Mouse (Mus musculus) gastrocnemius, adult 2 months (tissue): Measurements from ENCODE around the gene Tnip1. TPM values are rescaled to one million over a fixed set of nuclear protein-coding genes. Genes with fewer than 3 reads are reported as not detected.

Experiments
- DNase-seq: peaks from one replicate; pipeline ENCODE4 v3.0.0; 2022
- H3K27ac ChIP-seq: fragments of 200-600 bp; 2 replicates; pipeline ENCODE4 v1.8.1; 2022; ENCODE audit warnings: mild to moderate bottlenecking
- H3K4me3 ChIP-seq: fragments of 200-600 bp; 2 replicates; pipeline ENCODE4 v1.8.1; 2022; ENCODE audit warnings: mild to moderate bottlenecking, moderate library complexity
- CTCF ChIP-seq: fragments of 200-600 bp; IDR thresholded peaks from 2 replicates; pipeline ENCODE4 v1.8.1; 2022; ENCODE audit warnings: antibody characterized with exemption, mild to moderate bottlenecking, moderate library complexity
- intact Hi-C: fragments of 180-260 bp; cut with DNase I; formaldehyde crosslinking; loops from one replicate; pipeline ENCODE4 v1.15.1; 2025
- total RNA-seq, 2 experiments: library from RNA; stranded (reverse); gene quantifications; 2 replicates each; pipeline ENCODE4 v1.2.3; 2021

The Tnip1 gene
- total RNA-seq, 2 experiments from 2014 or later: 29.8 to 31.7 TPM

- H3K4me3 ChIP-seq: no peak overlapping the region
- intact Hi-C loops: loop anchor here (5.0 kb wide), 1 partner anchor 226 kb away; no protein-coding TSS in a partner anchor
- no peak for DNase-seq
- H3K27ac ChIP-seq: peak overlapping the region; percentile 67; the same call in 1 of the 2 replicates
- no peak for TF ChIP-seq CTCF
These were observed 34.5 kb downstream of the Tnip1 start for GRCm38 (mm10) chr11:54928219-54928618.

DNA sequence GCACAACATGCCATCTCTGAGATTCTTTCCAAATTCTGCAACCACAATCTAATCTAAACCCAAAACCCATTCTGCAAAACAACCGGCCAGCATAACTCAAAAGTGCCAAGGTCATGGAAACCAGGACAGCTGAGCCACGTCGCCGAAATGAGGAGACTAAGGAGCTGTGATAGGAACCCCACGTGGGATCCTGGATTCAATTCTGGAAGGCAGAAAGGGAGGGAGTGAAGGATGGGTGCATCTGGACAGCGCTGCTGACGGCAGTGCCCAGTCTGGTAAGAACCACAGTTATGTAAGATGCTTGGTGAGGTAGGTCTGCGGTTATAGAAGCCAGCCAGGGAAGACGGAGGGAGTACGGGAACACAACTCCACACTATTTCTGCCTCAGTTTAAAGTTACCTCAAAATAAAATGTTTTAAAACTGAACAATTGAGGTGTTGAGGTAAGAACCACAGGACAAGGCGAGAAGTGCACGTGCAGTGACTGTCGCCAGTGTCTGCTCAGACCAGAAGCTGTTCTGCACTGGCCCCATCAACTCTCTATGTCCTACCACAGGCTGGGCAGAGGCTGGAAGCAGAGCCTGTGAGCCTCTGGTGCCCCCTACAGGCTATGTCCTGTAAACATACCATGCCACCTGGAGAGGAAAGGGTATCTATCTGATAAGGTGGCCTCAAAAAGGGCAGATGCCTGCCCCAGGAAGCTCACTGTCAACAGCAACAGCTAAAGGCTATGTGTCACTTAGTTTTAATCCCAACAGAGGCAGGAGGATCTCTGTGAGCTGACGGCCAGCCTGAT, 35.2 kb downstream of the Tnip1 start:
- DNase-seq: peak; percentile 83
- intact Hi-C loops: loop anchor here (1.0 to 5.0 kb wide), 2 partner anchors 46 to 225 kb away; no protein-coding TSS in a partner anchor
- H3K4me3 ChIP-seq: no peak overlapping the region
- H3K27ac ChIP-seq: peak overlapping the region; percentile 67
- peak; percentile 96 for TF ChIP-seq CTCF

DNA sequence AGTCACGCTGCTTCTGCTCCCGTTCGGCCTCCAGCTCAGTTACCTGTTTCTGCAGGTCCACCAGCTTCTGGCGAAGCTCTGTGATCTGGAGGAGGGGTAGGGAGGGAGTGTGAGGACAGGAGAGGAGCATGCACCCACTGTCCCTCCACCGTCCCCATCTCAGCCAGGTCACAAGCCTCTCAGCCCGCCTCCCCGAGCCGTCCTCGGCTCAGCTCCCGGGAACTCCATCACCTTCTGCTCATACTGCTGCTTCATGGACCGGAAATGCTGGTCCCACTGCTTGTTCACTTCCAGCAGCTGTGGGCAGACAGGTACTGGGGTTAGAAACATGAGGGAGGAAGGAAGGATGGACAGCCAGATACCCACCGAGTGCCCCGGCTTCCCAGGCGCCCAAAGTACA, 38.6 kb downstream of the Tnip1 start:
- DNase-seq: no peak
- Histone ChIP-seq H3K27ac (no peak overlapping the region), H3K4me3 (no peak overlapping the region)
- no peak for TF ChIP-seq CTCF
- intact Hi-C loops: no loop called here

DNA sequence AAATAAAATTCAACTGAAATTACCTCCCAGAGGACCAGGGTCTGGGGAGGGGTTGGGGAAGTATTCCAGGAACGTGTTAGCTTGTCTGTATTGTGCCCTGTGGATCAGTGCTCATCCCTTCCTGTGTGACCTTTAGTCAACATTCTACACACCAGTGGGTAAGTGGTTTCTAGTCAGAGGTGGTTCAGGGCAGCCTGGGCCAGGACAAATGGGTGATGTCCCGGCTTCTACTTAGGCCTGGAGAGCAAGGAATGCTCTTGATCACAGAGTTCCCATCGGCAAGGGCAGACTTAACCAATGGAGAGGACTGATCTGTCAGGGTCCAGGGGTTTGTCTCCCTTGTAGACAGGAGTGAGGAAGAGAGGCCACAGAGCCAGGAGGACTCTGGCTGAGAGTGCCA, 40.2 kb downstream of the Tnip1 start:
- Histone ChIP-seq H3K4me3 (no peak overlapping the region), H3K27ac (peak overlapping the region; percentile 89)
- intact Hi-C loops: no loop called here
- DNase-seq: no peak
- no peak for TF ChIP-seq CTCF

- peak overlapping the region; percentile 89 for H3K27ac ChIP-seq
- no peak for TF ChIP-seq CTCF
- H3K4me3 ChIP-seq: no peak overlapping the region
- intact Hi-C loops: no loop called here
- peak; percentile 78 for DNase-seq
These were observed 40.9 kb downstream of the Tnip1 start for GRCm38 (mm10) chr11:54921798-54922197.

GRCm38 (mm10) chr11:54920973-54921580, 41.6 kb downstream of the Tnip1 start:
- intact Hi-C loops: no loop called here
- Histone ChIP-seq H3K4me3 (no peak overlapping the region), H3K27ac (peak overlapping the region; percentile 89)
- peak; percentile 57 for DNase-seq
- TF ChIP-seq CTCF: no peak

GRCm38 (mm10) chr11:54920127-54920972, 42.4 kb downstream of the Tnip1 start:
- Histone ChIP-seq H3K27ac (peak overlapping the region; percentile 89), H3K4me3 (no peak overlapping the region)
- intact Hi-C loops: no loop called here
- DNase-seq: peak; percentile 67
- TF ChIP-seq CTCF: no peak

DNA sequence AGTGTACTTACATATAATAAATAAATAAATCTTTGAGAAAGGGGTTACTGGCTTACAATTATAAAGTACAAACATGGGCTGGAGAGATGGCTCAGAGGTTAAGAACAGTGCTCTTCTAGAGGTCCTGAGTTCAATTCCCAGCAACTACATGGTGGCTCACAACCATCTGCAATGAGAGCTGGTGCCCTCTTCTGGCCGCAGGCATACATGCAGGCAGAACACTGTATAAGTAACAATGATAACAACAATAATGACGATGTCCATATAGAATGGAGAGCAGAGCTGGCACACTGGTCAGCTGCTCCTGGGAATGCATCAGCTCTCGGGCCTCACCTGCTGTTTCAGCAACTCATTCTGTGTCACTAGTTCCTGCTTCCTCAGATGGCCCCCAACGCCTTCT, 44.4 kb downstream of the Tnip1 start:
- no peak for DNase-seq
- H3K27ac ChIP-seq: no peak overlapping the region
- intact Hi-C loops: no loop called here
- no peak overlapping the region for H3K4me3 ChIP-seq
- peak; percentile 41 for TF ChIP-seq CTCF

GRCm38 (mm10) chr11:54917461-54917860, 45.3 kb downstream of the Tnip1 start:
- no peak overlapping the region for H3K4me3 ChIP-seq
- TF ChIP-seq CTCF: no peak
- no peak overlapping the region for H3K27ac ChIP-seq
- intact Hi-C loops: no loop called here
- DNase-seq: no peak

DNA sequence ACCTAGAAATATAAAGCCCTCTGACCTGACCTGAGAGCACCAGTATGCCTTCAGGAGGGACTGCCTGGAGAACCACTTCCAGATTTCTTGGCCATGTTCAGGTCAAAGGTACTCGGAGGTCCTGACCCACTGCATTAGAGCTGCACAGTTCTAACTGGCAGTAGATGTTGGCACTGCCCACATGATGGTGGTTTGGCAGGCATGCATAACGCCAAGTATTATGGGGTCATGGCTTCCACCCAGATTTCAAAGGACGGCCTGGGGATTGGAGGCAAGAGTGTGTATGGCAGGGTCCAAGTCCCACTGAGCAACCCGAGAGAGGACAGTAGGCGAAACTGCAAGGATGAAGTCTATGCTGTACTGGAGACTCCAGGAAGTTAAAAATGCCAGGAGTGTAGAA, 48.9 kb downstream of the Tnip1 start:
- H3K27ac ChIP-seq: peak overlapping the region; percentile 1; the same call in 1 of the 2 replicates
- no peak for TF ChIP-seq CTCF
- no peak for DNase-seq
- intact Hi-C loops: no loop called here
- no peak overlapping the region for H3K4me3 ChIP-seq

GRCm38 (mm10) chr11:54912503-54913316, 50.0 kb downstream of the Tnip1 start:
- intact Hi-C loops: no loop called here
- Histone ChIP-seq H3K4me3 (no peak overlapping the region), H3K27ac (peak overlapping the region; percentile 43)
- no peak for DNase-seq
- no peak for TF ChIP-seq CTCF
